Mouse (Mus musculus) thymus, adult 18-20 months (tissue): Measurements from ENCODE around the gene Ttbk2.

Experiments used
- DNase-seq, 2 experiments: peaks; one replicate each; pipeline ENCODE4 v3.0.0; 2022; ENCODE audit warnings: mixed read lengths in 2 of 2

Ttbk2 gene

DNA sequence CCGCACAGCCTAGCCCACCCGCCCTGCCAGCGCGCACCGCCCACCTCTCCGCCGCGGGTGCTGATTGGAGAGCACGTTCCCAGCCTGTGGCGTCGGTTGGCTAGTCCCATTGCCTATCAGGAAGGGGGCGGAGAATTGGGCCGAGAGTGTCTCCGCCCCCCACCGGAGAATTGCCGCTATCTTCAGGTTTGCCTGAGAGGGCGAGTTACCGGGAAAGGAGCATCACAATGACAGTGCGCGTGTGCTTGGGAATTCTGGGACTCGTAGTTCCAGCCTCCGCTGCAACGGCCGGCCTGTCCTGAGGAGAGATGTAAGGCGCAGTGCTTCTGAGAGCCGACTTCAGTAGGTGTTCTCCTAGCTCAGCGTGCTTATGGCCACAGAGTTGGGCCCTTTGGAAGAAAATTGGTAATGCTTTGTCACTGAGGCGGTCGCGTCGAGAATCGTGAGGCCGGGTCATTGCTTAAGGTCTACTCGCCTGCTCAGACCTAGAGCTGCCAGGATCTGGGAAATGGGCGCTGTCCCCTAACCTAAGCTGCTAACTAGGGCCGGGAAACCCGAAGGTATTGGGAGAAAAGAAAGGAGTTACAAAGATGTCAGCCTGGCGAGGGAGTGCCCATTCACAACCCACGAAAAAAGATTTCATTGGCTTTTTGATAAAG lies at the start of gene Ttbk2:
Gene Ttbk2, minus strand, starts transcription at position 181 of the 659 bp plus-strand sequence.
- peak; percentile 95 for DNase-seq

DNA sequence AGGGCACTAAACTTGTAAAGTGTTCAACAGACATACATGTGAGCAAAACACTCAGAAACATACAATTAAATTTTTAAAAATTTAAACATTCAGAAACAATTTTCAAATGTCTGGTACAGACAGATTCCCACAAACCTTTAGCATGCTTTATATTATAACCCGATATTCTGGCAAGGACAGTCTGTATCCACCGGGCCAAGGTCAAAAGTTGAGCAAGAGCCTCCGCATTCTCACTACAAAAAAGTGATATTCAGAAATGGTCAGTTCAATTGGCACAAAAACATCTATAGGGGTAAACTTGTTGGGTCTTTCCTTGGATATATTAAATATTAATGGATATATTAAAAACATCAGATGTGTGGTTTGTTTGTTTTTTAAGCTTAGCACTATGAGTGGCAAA lies 46.0 kb upstream of the Ttbk2 start:
- no peak for DNase-seq

DNA sequence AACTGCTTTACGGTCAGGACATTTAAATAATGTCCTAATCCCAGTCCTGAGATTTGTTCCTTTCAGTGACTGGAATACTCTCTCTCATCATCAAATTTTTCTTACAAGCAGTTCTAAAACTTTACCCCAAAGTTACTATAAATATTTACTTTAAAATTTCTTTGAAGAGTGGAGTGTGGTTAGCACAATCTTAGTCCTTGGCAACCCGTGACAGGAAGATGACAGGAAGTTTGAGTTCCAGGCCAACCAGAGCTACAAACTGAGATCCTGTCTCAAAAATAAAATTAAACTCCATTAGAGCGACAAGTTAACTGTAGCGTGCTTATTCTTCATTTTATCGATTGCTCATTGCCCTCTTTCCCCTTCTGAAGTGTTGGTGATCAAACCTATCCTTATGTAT lies 37.2 kb upstream of the Ttbk2 start:
- DNase-seq: no peak

DNA sequence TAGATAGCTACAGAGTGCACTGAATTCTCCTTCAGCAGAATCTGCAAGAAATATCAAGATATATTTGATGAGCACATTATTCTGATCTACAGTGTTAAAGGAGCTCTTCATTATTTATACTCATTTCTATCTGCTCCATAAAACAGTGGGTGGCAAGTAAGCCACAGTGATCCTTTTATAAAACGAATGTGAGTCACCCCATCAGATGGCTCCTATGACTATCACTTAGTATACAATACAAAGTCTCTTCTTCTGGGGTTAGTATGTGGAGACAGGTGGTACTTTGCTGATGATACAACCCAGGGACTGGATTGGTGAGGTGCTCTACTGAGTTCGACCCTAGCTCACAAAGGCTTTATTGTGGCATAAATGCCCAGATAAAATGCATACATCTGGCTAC lies 22.8 kb upstream of the Ttbk2 start:
- DNase-seq: no peak

DNA sequence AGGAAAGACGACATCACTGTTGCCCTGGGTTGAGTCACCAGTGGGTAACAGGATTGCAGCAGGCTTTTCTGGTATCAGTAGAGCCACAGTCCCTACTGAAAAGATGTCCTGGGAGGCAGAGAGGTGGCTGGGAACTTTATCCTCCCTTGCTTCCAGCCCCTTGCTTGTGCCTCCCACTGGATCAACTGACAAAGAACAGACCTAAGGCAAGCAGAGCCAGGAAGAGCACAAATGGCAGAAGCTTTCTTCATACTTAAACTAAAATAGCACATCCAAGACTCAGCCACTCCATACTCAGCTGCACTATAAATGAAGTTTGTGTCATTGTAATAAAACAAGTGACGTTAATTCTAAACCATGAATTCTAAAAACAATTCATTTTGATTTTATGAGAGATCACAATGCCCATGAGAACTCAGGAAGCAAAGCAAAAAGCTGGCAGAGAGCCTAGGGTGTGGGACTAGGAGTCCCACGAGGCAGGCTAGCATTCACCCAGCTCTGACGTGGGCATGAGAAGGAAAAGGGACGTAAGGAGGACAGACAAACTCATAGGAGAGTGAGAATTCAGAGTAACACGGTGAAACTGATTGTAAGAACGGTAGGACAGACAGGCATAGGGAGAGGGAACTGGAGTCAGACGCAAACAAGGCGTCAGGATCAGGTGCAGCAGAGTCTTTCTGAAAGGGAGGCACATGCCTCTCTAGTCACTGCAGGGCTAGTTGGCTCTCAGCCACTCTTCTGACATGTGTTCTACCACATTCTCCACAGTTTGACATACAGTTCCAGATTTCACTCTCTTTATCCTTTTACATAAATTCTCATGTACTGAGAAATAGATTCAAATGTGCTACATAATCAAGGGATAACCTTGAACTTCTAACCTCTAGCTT lies 21.3 kb upstream of the Ttbk2 start:
- DNase-seq: no peak

DNA sequence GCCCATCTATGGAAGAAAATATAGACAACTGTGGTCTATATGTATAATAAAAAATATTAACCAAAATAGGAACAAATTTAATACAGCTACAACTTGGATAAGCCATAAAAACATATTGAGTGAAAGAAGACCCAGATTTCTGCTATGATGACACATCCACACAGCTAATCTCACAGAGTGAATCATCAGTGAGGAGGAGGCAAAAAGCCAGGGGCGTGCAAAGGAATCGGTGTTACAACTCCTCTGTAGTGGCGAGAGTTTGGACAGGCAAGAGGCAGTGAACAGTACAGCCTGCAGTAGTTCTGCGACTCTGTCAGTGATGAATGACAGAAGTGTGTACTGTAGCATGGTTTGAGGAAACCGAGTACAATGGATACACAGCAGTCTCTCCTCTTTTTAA lies 16.9 kb upstream of the Ttbk2 start:
- no peak for DNase-seq

DNA sequence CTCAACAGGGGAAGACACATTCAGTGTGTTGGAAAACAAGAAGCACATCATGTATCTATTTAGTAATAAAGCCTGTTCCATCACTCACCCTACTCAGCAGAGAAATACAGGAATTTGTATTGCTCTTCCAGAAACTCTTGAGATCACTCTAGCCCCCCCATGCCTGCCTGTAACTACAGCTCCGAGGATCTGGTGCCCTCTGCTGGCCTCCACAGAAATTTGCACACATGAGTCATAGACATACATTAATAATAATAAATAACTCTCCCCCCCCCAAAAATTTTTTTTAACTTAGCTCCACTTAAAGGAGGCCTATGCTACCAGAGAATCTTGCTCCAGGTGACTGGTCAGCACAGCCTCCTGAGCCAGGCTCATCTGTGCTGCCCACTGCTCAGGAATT lies 16.2 kb upstream of the Ttbk2 start:
- peak; percentile 14 to 16 for DNase-seq

DNA sequence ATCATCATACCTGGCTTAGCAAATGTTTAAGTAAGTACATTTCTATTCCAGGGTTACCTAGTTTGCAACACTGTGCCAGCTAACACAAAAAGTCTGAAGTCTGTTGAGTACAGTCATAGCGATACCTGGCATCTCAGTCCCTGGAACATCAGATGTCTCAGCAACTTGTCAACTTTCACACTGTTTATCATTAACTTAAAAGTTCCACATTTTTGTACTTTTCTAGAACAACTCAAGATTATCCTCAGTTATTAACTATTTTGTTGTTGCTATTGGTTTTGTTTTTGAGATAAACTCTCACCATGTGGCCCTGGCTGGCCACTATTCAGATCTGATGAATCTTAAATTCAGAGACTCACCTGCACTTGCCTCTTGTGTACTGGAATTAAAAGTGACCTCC lies 13.0 kb upstream of the Ttbk2 start:
- no peak for DNase-seq

DNA sequence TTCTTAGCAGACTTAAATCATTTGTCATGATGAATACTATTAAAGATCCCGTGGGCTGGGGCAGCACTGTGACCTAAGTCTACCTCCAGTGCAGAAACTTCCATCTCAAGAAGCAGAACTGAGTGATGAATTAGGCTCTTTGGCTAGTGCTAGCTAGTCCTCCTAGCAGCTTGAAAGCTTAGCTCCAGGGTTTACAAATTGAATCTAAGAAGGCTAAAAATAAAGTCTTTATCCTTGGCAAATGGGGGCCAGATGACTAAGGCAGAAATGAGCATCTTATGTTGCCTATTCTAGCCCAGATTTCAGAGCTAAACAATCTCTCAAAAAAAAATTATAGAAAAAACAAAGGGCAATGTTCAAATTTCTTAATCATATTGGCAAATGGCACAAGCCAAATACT lies 10.3 kb upstream of the Ttbk2 start:
- no peak for DNase-seq

DNA sequence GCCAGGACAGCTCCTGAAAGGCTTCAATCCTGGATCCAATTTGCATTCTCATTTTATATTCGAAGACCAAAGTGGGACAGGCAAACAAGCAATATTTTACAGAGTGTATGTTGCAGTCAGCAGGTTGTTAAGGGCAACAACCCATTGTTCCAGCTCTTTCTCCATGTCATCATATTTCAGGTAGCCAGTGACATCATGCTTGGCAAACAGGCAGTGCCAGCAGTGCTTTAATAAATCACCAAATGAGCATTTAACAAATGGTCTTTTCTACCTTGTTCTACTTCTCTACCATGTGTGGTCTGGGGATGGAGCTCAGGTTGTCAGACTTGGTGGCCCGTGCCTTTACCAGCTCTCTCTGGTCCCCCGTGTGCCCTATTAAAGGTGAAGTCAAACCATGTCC lies 7.7 kb upstream of the Ttbk2 start:
- no peak for DNase-seq

DNA sequence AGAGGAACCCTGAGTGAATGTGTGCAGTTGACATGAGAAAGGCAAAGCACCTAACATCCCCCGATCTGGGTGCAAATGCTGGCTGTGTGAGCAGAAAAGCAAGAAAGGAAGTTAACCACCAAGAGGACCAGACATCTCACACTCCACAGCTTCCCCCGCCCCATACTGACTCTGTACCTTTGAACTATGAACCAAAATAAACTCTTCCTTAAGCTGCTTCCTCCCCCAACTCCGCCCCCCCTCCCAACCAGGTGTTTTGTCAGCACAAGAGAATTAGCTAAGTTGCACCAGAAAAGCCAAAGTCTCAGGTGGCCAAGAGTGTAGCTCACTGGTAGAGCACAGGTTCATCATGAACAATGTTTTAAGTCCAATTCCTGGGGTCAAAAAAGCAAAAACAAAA lies 2.7 kb upstream of the Ttbk2 start:
- DNase-seq: peak; percentile 56 to 73

DNA sequence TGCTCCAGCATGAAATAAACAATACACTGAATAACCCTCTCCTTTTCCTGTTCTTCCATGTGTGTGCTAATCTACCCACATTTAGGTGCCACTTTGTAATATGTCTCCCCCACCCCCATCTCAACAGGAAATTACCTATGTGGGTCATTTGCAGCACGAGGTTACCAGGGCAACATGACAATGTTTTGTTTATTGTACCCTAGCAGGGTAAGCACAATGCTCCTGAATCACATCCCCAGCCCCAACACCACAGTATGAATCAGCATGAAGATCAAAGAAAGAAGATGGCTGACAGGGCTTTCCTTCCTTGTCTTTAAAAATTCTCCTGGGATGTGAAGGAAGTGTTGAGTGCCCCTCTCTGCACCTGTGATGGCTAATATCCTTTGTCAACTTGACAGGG lies 2.2 kb upstream of the Ttbk2 start:
- peak; percentile 12 to 56 for DNase-seq

DNA sequence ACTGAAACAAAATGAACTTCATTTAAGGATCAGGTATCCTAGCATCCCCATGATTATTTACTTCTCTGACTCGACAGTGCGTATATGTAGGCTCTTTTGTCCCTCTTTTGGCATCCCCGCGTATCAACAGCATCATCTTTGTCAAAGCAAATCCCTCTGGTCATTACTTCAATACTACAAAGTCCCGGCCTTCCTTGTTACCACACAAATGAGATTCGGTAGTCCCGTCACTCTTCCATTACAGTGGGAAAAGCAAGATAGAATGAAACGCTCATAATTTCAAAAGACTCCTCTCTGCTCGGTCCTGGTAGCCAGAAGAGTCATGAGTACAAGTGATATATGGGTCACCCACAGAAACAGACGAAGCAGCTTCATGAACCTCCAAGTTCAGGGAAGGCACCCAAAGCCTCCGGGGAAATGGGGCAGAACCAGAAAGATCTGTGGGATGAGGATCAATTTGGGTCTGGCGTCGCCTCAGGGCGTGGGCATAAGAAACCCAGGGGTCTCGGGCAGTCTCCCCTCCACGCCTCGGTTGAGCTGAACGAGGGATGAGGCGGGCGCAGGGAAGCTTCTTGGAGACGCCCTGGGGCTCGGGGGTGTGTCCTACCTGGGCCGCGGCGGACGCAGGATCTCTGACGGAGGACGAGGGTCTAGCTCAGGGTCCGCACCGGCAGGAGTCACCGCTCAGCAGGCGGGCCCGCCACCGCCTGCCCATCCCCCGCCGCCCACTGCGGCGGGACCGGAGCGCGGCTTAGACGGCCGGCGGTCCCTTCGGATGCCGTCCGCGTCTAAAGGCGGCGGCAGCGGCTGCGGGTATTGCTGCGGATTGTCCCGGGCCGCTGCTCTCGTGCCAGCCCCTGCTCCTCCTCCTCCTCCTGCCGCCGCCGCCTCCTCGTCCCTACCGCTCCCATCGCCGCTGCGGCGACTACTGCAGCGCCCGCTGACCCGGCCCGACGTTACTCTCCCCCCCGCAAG lies 668 bp downstream of the Ttbk2 start, which contains the start of gene Cdan1:
Gene Cdan1, minus strand, starts transcription at position 680 of the 975 bp plus-strand sequence.
- DNase-seq: peak; percentile 51 to 60

DNA sequence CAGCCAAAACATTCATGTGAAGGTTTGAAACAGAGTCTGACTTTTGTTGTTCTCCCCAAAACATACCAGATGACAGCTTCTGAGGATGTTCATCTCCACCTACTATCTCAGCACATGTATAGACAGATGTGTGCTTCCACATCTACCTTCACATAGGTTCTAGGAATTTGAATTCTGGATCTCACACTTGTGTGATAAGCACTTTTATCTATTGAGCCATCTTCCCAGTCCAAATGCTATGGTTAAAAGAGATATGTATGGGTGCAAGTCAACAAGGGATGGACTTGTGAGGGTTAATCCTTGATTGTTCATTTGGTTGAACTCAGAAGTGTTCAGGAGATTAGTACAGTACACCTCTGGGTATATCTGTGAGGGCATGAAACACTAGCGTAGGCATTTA lies 5.1 kb downstream of the Ttbk2 start:
- DNase-seq: no peak

DNA sequence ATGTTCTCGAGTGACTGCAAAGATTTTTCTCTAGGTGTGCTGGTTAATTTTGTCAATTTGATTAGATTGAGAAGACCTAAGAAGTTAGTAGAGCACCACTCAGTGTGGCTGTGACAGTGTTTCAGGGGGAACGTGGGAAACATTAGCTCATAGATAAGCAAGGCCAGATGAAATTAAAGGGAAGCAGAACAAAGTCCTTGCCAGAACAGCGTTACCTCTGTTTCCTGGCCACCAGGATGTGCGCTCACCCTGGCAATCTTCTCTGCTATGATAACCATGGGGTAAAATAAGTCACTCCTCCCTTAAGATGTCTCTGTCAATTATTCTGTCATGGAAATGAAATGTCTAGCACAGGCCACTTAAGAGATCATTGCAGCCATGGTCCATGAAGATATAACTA lies 6.4 kb downstream of the Ttbk2 start:
- no peak for DNase-seq

DNA sequence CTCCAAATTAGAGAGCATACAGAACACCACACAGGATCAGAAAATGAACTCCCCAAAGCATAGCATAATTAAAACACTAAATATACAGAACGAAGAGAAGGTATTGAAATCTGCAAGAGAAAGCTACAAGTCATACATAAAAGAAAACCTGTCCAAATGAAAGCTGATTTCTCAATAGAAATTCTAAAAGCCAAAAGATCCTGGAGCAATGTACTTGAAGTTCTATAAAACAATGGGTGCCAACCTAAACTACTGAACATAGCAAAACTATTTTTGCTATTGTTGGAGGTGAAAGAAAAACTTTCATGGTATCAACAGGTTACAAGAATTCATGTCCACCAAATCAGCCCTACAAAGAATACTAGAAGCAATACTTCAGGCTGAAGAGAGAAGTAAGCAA lies 9.2 kb downstream of the Ttbk2 start:
- DNase-seq: no peak

DNA sequence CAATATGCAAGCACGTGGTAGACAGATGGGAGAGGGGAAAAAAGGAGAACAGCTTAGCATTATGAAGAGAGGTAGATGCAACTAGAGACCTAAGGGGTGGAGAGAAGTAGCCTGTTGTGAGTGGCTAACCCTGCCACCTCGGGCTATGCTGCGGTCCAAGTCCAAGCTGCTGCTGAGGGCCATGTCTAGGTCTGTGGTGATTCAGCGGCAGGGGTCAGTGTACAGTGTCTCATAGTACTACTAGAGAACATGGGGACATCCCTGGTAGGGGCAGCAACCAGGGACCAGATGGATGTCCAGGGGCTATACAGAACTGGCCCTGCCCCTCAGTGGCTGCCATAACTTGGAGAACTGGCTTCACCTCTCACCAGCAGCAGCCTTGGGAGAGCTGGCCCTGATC lies 15.2 kb downstream of the Ttbk2 start:
- no peak for DNase-seq

DNA sequence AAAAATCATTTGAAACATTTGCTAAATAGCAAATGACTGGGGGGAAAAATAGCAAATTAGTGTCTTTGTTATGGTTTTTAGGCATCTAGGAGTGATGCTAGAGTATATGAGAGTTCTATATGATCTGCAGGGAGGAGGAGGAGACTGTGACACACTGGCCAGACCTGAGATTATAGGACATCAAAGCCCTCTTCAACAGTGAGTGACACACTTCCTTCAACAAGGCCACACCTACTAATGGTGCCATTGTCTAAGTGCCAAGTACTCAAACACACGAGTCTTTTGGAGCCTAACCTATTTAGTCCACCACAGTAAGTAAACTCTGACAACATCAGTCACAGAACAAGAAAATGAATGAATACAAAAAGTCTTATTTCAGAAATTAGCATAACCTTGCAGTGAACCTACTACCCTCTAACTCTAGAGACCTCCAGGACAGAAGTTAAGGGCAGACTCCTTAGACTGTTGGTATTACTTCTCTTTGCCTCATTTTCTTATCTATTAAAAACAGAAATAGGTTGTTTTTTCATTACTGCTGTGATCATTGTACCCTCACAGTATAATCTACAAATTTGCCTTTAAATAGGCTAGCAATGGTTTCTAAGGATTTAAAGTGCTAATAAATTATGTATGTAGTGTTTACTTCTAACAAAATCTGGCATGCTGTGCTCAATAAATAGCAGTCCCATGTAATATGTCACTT lies 23.3 kb downstream of the Ttbk2 start:
- no peak for DNase-seq

DNA sequence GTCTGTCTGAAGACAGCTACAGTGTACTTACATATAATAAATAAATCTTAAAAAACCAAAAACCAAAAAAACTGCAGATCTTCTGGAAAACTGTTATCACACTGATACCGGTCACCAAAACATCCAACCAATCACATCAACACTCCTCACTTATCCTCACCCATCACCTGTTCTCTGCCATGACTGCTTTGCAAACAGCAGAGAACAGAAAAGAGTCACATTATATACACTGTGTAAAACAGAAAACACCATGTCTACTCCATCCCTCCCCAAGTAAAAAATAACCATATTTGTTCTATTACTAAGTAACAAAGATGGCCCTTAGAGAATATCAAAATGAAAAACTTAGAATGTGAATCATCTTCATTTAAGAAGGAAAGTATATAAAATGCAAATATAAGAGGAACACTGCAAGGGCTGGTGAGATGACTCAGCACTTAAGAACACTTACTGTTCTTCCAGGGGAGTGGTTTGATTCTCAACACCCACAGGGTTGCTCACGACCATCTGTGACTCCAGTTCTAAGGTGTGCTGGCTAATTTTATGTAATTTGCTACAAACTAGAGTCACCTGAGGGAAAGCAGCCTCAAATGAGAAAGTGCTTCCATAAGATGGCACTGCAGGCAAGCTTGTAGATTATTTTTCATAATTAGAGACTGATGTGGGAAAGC lies 80.0 kb downstream of the Ttbk2 start:
- no peak for DNase-seq

DNA sequence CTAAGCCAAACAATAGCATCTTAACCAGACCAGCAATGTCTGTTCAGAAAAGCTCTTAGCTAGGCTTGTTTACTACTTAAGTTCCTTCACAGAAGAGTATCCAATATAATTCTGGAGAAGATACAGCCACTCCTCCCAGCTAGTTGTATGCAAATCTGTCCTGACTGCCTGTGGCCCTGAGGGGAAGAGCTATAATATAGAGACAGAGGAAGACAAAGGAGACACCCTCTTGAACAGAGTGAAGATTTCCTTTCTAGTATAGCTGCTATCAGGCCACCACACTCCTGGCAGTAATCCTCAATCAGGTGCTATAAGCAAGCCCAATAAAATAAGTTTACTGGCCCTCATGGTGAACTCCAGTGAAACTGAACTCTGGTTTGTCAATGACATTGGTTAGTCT lies 88.5 kb downstream of the Ttbk2 start:
- no peak for DNase-seq

DNA sequence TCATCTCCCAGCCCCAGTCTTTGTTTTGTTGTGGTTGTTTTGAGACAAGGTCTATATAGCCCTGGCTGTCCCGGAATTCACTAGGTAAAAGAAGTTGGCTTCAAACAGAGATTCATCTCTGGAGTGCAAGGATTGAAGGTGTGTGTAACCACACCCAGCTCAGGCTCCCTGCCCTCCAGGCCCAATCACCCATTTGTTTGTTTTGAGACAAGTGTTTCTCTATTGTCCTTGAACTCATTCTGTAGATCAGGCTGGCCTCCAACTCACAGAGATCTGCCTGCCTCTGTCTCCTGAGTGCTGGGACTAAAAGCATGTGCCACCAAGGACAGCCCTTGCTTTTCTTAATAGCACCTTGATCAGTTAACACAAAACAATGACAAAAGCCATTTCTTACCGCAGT lies 102.4 kb downstream of the Ttbk2 start:
- DNase-seq: no peak

DNA sequence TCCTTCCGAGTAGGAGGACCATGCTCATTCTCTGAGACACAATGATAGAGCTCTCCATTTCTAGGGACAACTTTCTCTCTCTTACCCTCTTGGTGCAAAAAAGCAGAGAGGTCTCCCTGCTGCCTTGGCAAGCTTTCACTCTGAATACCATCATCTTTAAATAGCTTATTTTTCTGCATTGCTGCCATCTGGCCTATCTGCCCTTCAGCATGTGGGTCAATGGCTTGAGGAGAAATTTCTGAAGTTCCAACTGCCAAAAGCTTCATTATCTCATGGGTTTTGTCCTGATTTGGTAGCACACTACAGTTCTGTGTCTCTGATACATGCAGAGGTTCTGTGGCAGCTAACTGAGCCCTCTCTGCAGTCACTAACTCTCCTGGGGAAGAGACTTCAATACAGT lies 104.9 kb downstream of the Ttbk2 start:
- no peak for DNase-seq
